Mouse (Mus musculus): ENCODE results near the gene Pdcd4. TPM values are rescaled to one million over a fixed set of nuclear protein-coding genes. Genes with fewer than 3 reads are reported as not detected.
A peak's percentile ranks its signal among the peaks of the same experiment; 100 is the strongest.

Gene Pdcd4
- polyA plus RNA-seq, 1 experiment from 2014 or later: 41.6 TPM

GRCm38 (mm10) chr19:53964910-53965633 lies 73.0 kb downstream of the Pdcd4 start:
- Histone ChIP-seq H3K4me3 (no peak overlapping the region), H3K27me3 (replicated peaks) (no peaks in the 10 kb centered on the region), H3K4me1 (replicated peaks) (peaks cover 7% of the 10 kb centered on the region; the same call in 1 of the 2 replicates), H3K9ac (no peak overlapping the region), H3K9me3 (replicated peaks) (no peaks in the 10 kb centered on the region), H3K4me2 (no peak overlapping the region), H3K36me3 (peaks cover 4% of the 10 kb centered on the region; the same call in 1 of the 2 replicates), H3K27ac (ENCODE audit: poor library complexity, severe bottlenecking) (no peak overlapping the region)
- 74% methylated on average over 10 of the region's 10 CpGs for WGBS
- ATAC-seq (ENCODE audit: insufficient number of reproducible peaks, low FRiP score): no peak

GRCm38 (mm10) chr19:53969226-53969625 lies 77.2 kb downstream of the Pdcd4 start:
- no peak overlapping the region for H3K4me3 ChIP-seq
- H3K4me2 ChIP-seq: no peak overlapping the region
- H3K4me1 ChIP-seq (replicated peaks): peaks cover 11% of the 10 kb centered on the region; the same call in 1 of the 2 replicates
- H3K9me3 ChIP-seq (replicated peaks): no peaks in the 10 kb centered on the region
- no peak overlapping the region for H3K27ac ChIP-seq (ENCODE audit: poor library complexity, severe bottlenecking)
- no peak for ATAC-seq (ENCODE audit: insufficient number of reproducible peaks, low FRiP score)
- 82% methylated on average over 3 of the region's 3 CpGs for WGBS
- no peaks in the 10 kb centered on the region for H3K36me3 ChIP-seq
- no peaks in the 10 kb centered on the region for H3K27me3 ChIP-seq (replicated peaks)
- H3K9ac ChIP-seq: no peak overlapping the region

- H3K9me3 ChIP-seq (replicated peaks): no peaks in the 10 kb centered on the region
- H3K27ac ChIP-seq (ENCODE audit: poor library complexity, severe bottlenecking): peak overlapping the region; percentile 54; the same call in 1 of the 2 replicates
- 0 out of 2 replicates have a peak, but pooled peaks cover 6% of the 10 kb centered on the region for H3K4me1 ChIP-seq (replicated peaks)
- no peak overlapping the region for H3K4me3 ChIP-seq
- WGBS: 57% methylated on average over 7 of the region's 7 CpGs
- H3K9ac ChIP-seq: no peak overlapping the region
- no peak overlapping the region for H3K4me2 ChIP-seq
- ATAC-seq (ENCODE audit: insufficient number of reproducible peaks, low FRiP score): no peak
- H3K27me3 ChIP-seq (replicated peaks): no peaks in the 10 kb centered on the region
- H3K36me3 ChIP-seq: peaks cover 6% of the 10 kb centered on the region
These were observed 79.9 kb downstream of the Pdcd4 start for GRCm38 (mm10) chr19:53971938-53972337.

- Histone ChIP-seq H3K36me3 (peaks cover 10% of the 10 kb centered on the region), H3K27ac (ENCODE audit: poor library complexity, severe bottlenecking) (no peak overlapping the region), H3K9ac (no peak overlapping the region), H3K4me1 (replicated peaks) (0 out of 2 replicates have a peak, but pooled peaks cover 6% of the 10 kb centered on the region), H3K4me3 (no peak overlapping the region), H3K9me3 (replicated peaks) (no peaks in the 10 kb centered on the region), H3K27me3 (replicated peaks) (no peaks in the 10 kb centered on the region), H3K4me2 (no peak overlapping the region)
- WGBS: 57% methylated on average over 1 of the region's 1 CpGs
- no peak for ATAC-seq (ENCODE audit: insufficient number of reproducible peaks, low FRiP score)
These were observed 81.6 kb downstream of the Pdcd4 start for GRCm38 (mm10) chr19:53973656-53974055.

Other genes starting within 250 kb of the Pdcd4 start
- gene Rbm20, start 214.9 kb upstream of the Pdcd4 start, polyA plus RNA-seq (2016; fragmentation: Nextera tagmentation; extraction: Ambion mirVana): 51.8 and 54.0 TPM in 2 replicates
- 46.1 and 46.7 TPM in 2 replicates for gene Shoc2, start 52.1 kb downstream of the Pdcd4 start, polyA plus RNA-seq (2016; fragmentation: Nextera tagmentation; extraction: Ambion mirVana)
- gene Bbip1, start 52.4 kb downstream of the Pdcd4 start, polyA plus RNA-seq (2016; fragmentation: Nextera tagmentation; extraction: Ambion mirVana): 57.0 and 58.3 TPM in 2 replicates
- 0.04 and 0.09 TPM in 2 replicates for gene Adra2a, start 151.9 kb downstream of the Pdcd4 start, polyA plus RNA-seq (2016; fragmentation: Nextera tagmentation; extraction: Ambion mirVana)

Data from heart, embryonic 12.5 days (tissue).